Mouse (Mus musculus) kidney, embryonic 14.5 days (tissue): ENCODE measurements at regions not wholly inside any gene's neighbourhood (a gene's known extent, or its start where the extent isn't known, plus 50 kb on each side); places are given as distances from the start of the nearest gene placed in this dataset.

Source experiments
- ATAC-seq: fragments of 200-750 bp; cut with Nextera tagmentation; 2 replicates; pipeline ENCODE4 v1.8.0; 2017; ENCODE audit warnings: moderate number of reproducible peaks, mild to moderate bottlenecking, moderate TSS enrichment, moderate library complexity; ENCODE audit not compliant: low FRiP score, low TSS enrichment
- H3K27ac ChIP-seq: fragments of 300-500 bp; sonication (generic); 2 replicates; pipeline ENCODE4 v1.5.1; 2014; ENCODE audit warnings: low read depth, mild to moderate bottlenecking, low read length, moderate library complexity, mixed read lengths
- H3K27me3 ChIP-seq: fragments of 300-500 bp; sonication (generic); 2 replicates; pipeline ENCODE4 v1.6.1; 2014; ENCODE audit warnings: mild to moderate bottlenecking, low read length; ENCODE audit not compliant: control insufficient read depth, insufficient read depth
- H3K36me3 ChIP-seq: fragments of 300-500 bp; sonication (generic); 2 replicates; pipeline ENCODE4 v1.6.1; 2014; ENCODE audit warnings: low read length, mixed read lengths; ENCODE audit not compliant: control insufficient read depth, insufficient read depth
- H3K4me1 ChIP-seq: fragments of 300-500 bp; sonication (generic); 2 replicates; pipeline ENCODE4 v1.6.1; 2014; ENCODE audit warnings: low read length, mixed read lengths; ENCODE audit not compliant: control insufficient read depth, insufficient read depth
- H3K4me2 ChIP-seq: fragments of 300-500 bp; sonication (generic); replicated peaks from 2 replicates; pipeline ENCODE4 v1.6.1; 2014; ENCODE audit warnings: low read depth, mild to moderate bottlenecking, low read length
- H3K4me3 ChIP-seq: fragments of 300-500 bp; sonication (generic); 2 replicates; pipeline ENCODE4 v1.5.1; 2014; ENCODE audit warnings: mild to moderate bottlenecking, low read length
- H3K9ac ChIP-seq: fragments of 300-500 bp; sonication (generic); 2 replicates; pipeline ENCODE4 v1.6.1; 2014; ENCODE audit warnings: low read depth, mild to moderate bottlenecking, low read length, moderate library complexity
- H3K9me3 ChIP-seq: fragments of 300-500 bp; sonication (generic); 2 replicates; pipeline ENCODE4 v1.6.1; 2016; ENCODE audit warnings: low read length; ENCODE audit not compliant: control insufficient read depth
- WGBS: fragments of 180-500 bp; shearing (Covaris S2); extraction: QIAGEN DNeasy Blood & Tissue Kit; methylation state at CpG from one replicate; pipeline ENCODE4 v1.1.7; 2014; 5-methylcytosine and 5-hydroxymethylcytosine counted together

- H3K27ac ChIP-seq: no peak overlapping the region
- 49% methylated on average over 10 of the region's 10 CpGs for WGBS
Observed at GRCm38 (mm10) chr12:35334344-35335075, 200.3 kb downstream of the Ahr start.

GRCm38 (mm10) chr12:35331303-35331702 lies 203.5 kb downstream of the Ahr start:
- Histone ChIP-seq H3K4me3 (no peak overlapping the region), H3K27ac (no peak overlapping the region), H3K4me2 (no peak overlapping the region), H3K27me3 (no peaks in the 10 kb centered on the region), H3K4me1 (no peaks in the 10 kb centered on the region), H3K9ac (no peak overlapping the region), H3K9me3 (no peaks in the 10 kb centered on the region), H3K36me3 (no peaks in the 10 kb centered on the region)
- 97% methylated on average over 3 of the region's 3 CpGs for WGBS
- ATAC-seq: no peak

More at GRCm38 (mm10) chr12:35334344-35335075, 200.3 kb downstream of the Ahr start:
- no peak for ATAC-seq
- Histone ChIP-seq H3K9ac (no peak overlapping the region), H3K4me1 (no peaks in the 10 kb centered on the region), H3K36me3 (no peaks in the 10 kb centered on the region), H3K4me3 (no peak overlapping the region), H3K27me3 (no peaks in the 10 kb centered on the region), H3K9me3 (no peaks in the 10 kb centered on the region), H3K4me2 (no peak overlapping the region)

GRCm38 (mm10) chr12:35329699-35330098 lies 205.1 kb downstream of the Ahr start:
- 88% methylated on average over 6 of the region's 6 CpGs for WGBS
- H3K9ac ChIP-seq: no peak overlapping the region
- no peaks in the 10 kb centered on the region for H3K27me3 ChIP-seq
- no peak for ATAC-seq
- H3K4me3 ChIP-seq: no peak overlapping the region
- H3K4me2 ChIP-seq: no peak overlapping the region
- H3K9me3 ChIP-seq: no peaks in the 10 kb centered on the region
- H3K27ac ChIP-seq: no peak overlapping the region
- H3K4me1 ChIP-seq: no peaks in the 10 kb centered on the region
- no peaks in the 10 kb centered on the region for H3K36me3 ChIP-seq

- Histone ChIP-seq H3K27me3 (no peaks in the 10 kb centered on the region), H3K4me1 (no peaks in the 10 kb centered on the region), H3K9me3 (no peaks in the 10 kb centered on the region), H3K36me3 (no peaks in the 10 kb centered on the region), H3K27ac (no peak overlapping the region), H3K9ac (no peak overlapping the region), H3K4me2 (no peak overlapping the region), H3K4me3 (no peak overlapping the region)
- 84% methylated on average over 4 of the region's 4 CpGs for WGBS
- no peak for ATAC-seq
Observed at GRCm38 (mm10) chr12:35319571-35319970, 215.3 kb downstream of the Ahr start.

GRCm38 (mm10) chr12:35317046-35317445 lies 217.8 kb downstream of the Ahr start:
- Histone ChIP-seq H3K9ac (no peak overlapping the region), H3K27ac (no peak overlapping the region), H3K4me3 (no peak overlapping the region), H3K4me1 (no peaks in the 10 kb centered on the region), H3K27me3 (no peaks in the 10 kb centered on the region), H3K9me3 (no peaks in the 10 kb centered on the region), H3K4me2 (no peak overlapping the region), H3K36me3 (no peaks in the 10 kb centered on the region)
- WGBS: 24% methylated on average over 3 of the region's 3 CpGs
- ATAC-seq: peak; percentile 24; the same call in 1 of the 2 replicates

- ATAC-seq: no peak
- no peaks in the 10 kb centered on the region for H3K36me3 ChIP-seq
- H3K9me3 ChIP-seq: no peaks in the 10 kb centered on the region
- no peaks in the 10 kb centered on the region for H3K27me3 ChIP-seq
- H3K9ac ChIP-seq: no peak overlapping the region
- H3K4me2 ChIP-seq: no peak overlapping the region
- H3K27ac ChIP-seq: no peak overlapping the region
- H3K4me3 ChIP-seq: no peak overlapping the region
- WGBS: 94% methylated on average over 2 of the region's 2 CpGs
- H3K4me1 ChIP-seq: no peaks in the 10 kb centered on the region
Observed at GRCm38 (mm10) chr12:35314035-35314434, 220.8 kb downstream of the Ahr start.

- Histone ChIP-seq H3K9me3 (no peaks in the 10 kb centered on the region), H3K9ac (no peak overlapping the region), H3K36me3 (no peaks in the 10 kb centered on the region), H3K27ac (no peak overlapping the region), H3K4me2 (no peak overlapping the region), H3K27me3 (no peaks in the 10 kb centered on the region), H3K4me3 (no peak overlapping the region), H3K4me1 (no peaks in the 10 kb centered on the region)
- no peak for ATAC-seq
- WGBS: 55% methylated on average over 11 of the region's 11 CpGs
Observed at GRCm38 (mm10) chr12:35313191-35313925, 221.5 kb downstream of the Ahr start.

GRCm38 (mm10) chr12:35308537-35308936 lies 226.3 kb downstream of the Ahr start:
- H3K27me3 ChIP-seq: no peaks in the 10 kb centered on the region
- H3K36me3 ChIP-seq: no peaks in the 10 kb centered on the region
- no peak for ATAC-seq
- no peak overlapping the region for H3K27ac ChIP-seq
- no peak overlapping the region for H3K4me3 ChIP-seq
- no peaks in the 10 kb centered on the region for H3K4me1 ChIP-seq
- no peaks in the 10 kb centered on the region for H3K9me3 ChIP-seq
- H3K4me2 ChIP-seq: no peak overlapping the region
- no peak overlapping the region for H3K9ac ChIP-seq
